Mouse (Mus musculus) kidney, postnatal 36 days (tissue): ENCODE measurements around the gene Actr2.
"Not testable (repeated sequence)": the region's sequence is repeated elsewhere in the genome, so short reads cannot be mapped to it uniquely, and the experiment has no call there.

ENCODE experiments used
- DNase-seq, 2 experiments: peaks; one replicate each; pipeline ENCODE4 v3.0.0; 2021 to 2022; ENCODE audit warnings: mixed read lengths in 2 of 2

The Actr2 gene

GRCm38 (mm10) chr11:20112741-20113480 lies at the start of gene Actr2:
TSS of gene Actr2 (minus strand) at chr11:20112913.
- peak; percentile 97 to 98 for DNase-seq

GRCm38 (mm10) chr11:20158879-20159278 lies 46.2 kb upstream of the Actr2 start:
- DNase-seq = no peak

GRCm38 (mm10) chr11:20153542-20153941 lies 40.8 kb upstream of the Actr2 start:
- DNase-seq = not testable (repeated sequence)

- DNase-seq = peak in 1 of 2 experiments; percentile 40
These were observed 39.6 kb upstream of the Actr2 start for GRCm38 (mm10) chr11:20152107-20152901.

- DNase-seq = no peak
These were observed 38.6 kb upstream of the Actr2 start for GRCm38 (mm10) chr11:20151290-20151689.

GRCm38 (mm10) chr11:20149936-20150335 lies 37.2 kb upstream of the Actr2 start:
- DNase-seq = no peak

GRCm38 (mm10) chr11:20145383-20145782 lies 32.7 kb upstream of the Actr2 start:
- DNase-seq = peak in 1 of 2 experiments; percentile 5

- peak; percentile 10 to 67 for DNase-seq
These were observed 32.0 kb upstream of the Actr2 start for GRCm38 (mm10) chr11:20144536-20145263.

- DNase-seq = peak in 1 of 2 experiments; percentile 49
These were observed 31.0 kb upstream of the Actr2 start for GRCm38 (mm10) chr11:20143687-20144086.

GRCm38 (mm10) chr11:20142516-20142915 lies 29.8 kb upstream of the Actr2 start:
- no peak for DNase-seq

GRCm38 (mm10) chr11:20140286-20140685 lies 27.6 kb upstream of the Actr2 start:
- no peak for DNase-seq

- DNase-seq = no peak
These were observed 27.0 kb upstream of the Actr2 start for GRCm38 (mm10) chr11:20139711-20140110.

GRCm38 (mm10) chr11:20138498-20139208 lies 25.9 kb upstream of the Actr2 start:
- DNase-seq = no peak

GRCm38 (mm10) chr11:20137872-20138271 lies 25.2 kb upstream of the Actr2 start:
- no peak for DNase-seq

- peak; percentile 55 to 70 for DNase-seq
These were observed 23.6 kb upstream of the Actr2 start for GRCm38 (mm10) chr11:20136314-20136713.

- not testable (repeated sequence) for DNase-seq
These were observed 22.2 kb upstream of the Actr2 start for GRCm38 (mm10) chr11:20134869-20135268.

- no peak for DNase-seq
These were observed 21.0 kb upstream of the Actr2 start for GRCm38 (mm10) chr11:20133721-20134120.

- DNase-seq = peak; percentile 91 to 94
These were observed 20.3 kb upstream of the Actr2 start for GRCm38 (mm10) chr11:20132955-20133562.

- DNase-seq = no peak
These were observed 14.2 kb upstream of the Actr2 start for GRCm38 (mm10) chr11:20126673-20127516.

- no peak for DNase-seq
These were observed 12.7 kb upstream of the Actr2 start for GRCm38 (mm10) chr11:20125423-20125822.

- no peak for DNase-seq
These were observed 4.0 kb upstream of the Actr2 start for GRCm38 (mm10) chr11:20116701-20117100.
